Mouse (Mus musculus) T-cell, adult 2 months (primary cell): ENCODE data around the gene Gabrd.
A peak's percentile ranks its signal among the peaks of the same experiment; 100 is the strongest.
"Not testable (repeated sequence)": the region's sequence is repeated elsewhere in the genome, so short reads cannot be mapped to it uniquely, and the experiment has no call there.

Experiments used
- DNase-seq: peaks from one replicate; pipeline ENCODE4 v3.0.0; 2022; ENCODE audit warnings: low spot score

Gabrd gene

GRCm38 (mm10) chr4:155397511-155398221 lies at the start of gene Gabrd:
TSS of gene Gabrd (minus strand) at chr4:155398112.
- DNase-seq, result no peak

- no peak for DNase-seq
These were observed 44.9 kb upstream of the Gabrd start for GRCm38 (mm10) chr4:155442808-155443207.

- no peak for DNase-seq
These were observed 36.1 kb upstream of the Gabrd start for GRCm38 (mm10) chr4:155433993-155434392.

GRCm38 (mm10) chr4:155432358-155432757 lies 34.4 kb upstream of the Gabrd start:
- no peak for DNase-seq

- DNase-seq, result no peak
These were observed 31.3 kb upstream of the Gabrd start for GRCm38 (mm10) chr4:155429202-155429601.

GRCm38 (mm10) chr4:155428442-155428841 lies 30.5 kb upstream of the Gabrd start:
- no peak for DNase-seq

GRCm38 (mm10) chr4:155426272-155426671 lies 28.4 kb upstream of the Gabrd start:
- no peak for DNase-seq

GRCm38 (mm10) chr4:155423988-155424387 lies 26.1 kb upstream of the Gabrd start:
- no peak for DNase-seq

GRCm38 (mm10) chr4:155421412-155422370 lies 23.8 kb upstream of the Gabrd start:
- DNase-seq, result not testable (repeated sequence)

- DNase-seq, result no peak
These were observed 22.2 kb upstream of the Gabrd start for GRCm38 (mm10) chr4:155420137-155420536.

- DNase-seq, result no peak
These were observed 16.8 kb upstream of the Gabrd start for GRCm38 (mm10) chr4:155414656-155415235.

GRCm38 (mm10) chr4:155413641-155414335 lies 15.9 kb upstream of the Gabrd start:
- no peak for DNase-seq

- DNase-seq, result no peak
These were observed 14.2 kb upstream of the Gabrd start for GRCm38 (mm10) chr4:155412124-155412523.

GRCm38 (mm10) chr4:155409058-155409776 lies 11.3 kb upstream of the Gabrd start, which contains the start of gene Cfap74:
TSS of gene Cfap74 (plus strand) at chr4:155409190.
- DNase-seq, result peak; percentile 78

- no peak for DNase-seq
These were observed 10.8 kb upstream of the Gabrd start for GRCm38 (mm10) chr4:155408695-155409057.

- DNase-seq, result no peak
These were observed 4.6 kb upstream of the Gabrd start for GRCm38 (mm10) chr4:155402489-155402888.

- DNase-seq, result no peak
These were observed 3.2 kb upstream of the Gabrd start for GRCm38 (mm10) chr4:155401121-155401520.

GRCm38 (mm10) chr4:155398222-155398540 lies 269 bp upstream of the Gabrd start:
- DNase-seq, result no peak

GRCm38 (mm10) chr4:155396751-155397150 lies 1.2 kb downstream of the Gabrd start:
- no peak for DNase-seq

GRCm38 (mm10) chr4:155395471-155395870 lies 2.4 kb downstream of the Gabrd start:
- DNase-seq, result no peak

GRCm38 (mm10) chr4:155387166-155387565 lies 10.7 kb downstream of the Gabrd start:
- no peak for DNase-seq
